Mouse (Mus musculus) hindbrain, embryonic 13.5 days (tissue): Measurements from ENCODE around the gene Vmn2r84. TPM values are rescaled to one million over a fixed set of nuclear protein-coding genes. Genes with fewer than 3 reads are reported as not detected.
"Not testable (repeated sequence)": the region's sequence is repeated elsewhere in the genome, so short reads cannot be mapped to it uniquely, and the experiment has no call there.

Source experiments
- ATAC-seq: fragments of 200-750 bp; cut with Nextera tagmentation; 2 replicates; pipeline ENCODE4 v1.8.0; 2017; ENCODE audit warnings: moderate TSS enrichment; ENCODE audit not compliant: low FRiP score
- H3K27ac ChIP-seq: fragments of 300-500 bp; sonication (generic); 2 replicates; pipeline ENCODE4 v1.5.1; 2015; ENCODE audit warnings: inconsistent platforms, mild to moderate bottlenecking, moderate library complexity
- H3K27me3 ChIP-seq: fragments of 300-500 bp; sonication (generic); 2 replicates; pipeline ENCODE4 v1.6.1; 2015; ENCODE audit warnings: mild to moderate bottlenecking, inconsistent platforms
- H3K36me3 ChIP-seq: fragments of 300-500 bp; sonication (generic); 2 replicates; pipeline ENCODE4 v1.6.1; 2015; ENCODE audit warnings: mild to moderate bottlenecking, inconsistent platforms
- H3K4me1 ChIP-seq: fragments of 300-500 bp; sonication (generic); replicated peaks from 2 replicates; pipeline ENCODE4 v1.6.1; 2015; ENCODE audit warnings: inconsistent platforms
- H3K4me2 ChIP-seq: fragments of 300-500 bp; sonication (generic); 2 replicates; pipeline ENCODE4 v1.6.1; 2015; ENCODE audit warnings: inconsistent platforms, mild to moderate bottlenecking, moderate library complexity
- H3K4me3 ChIP-seq: fragments of 300-500 bp; sonication (generic); 2 replicates; pipeline ENCODE4 v1.5.1; 2015; ENCODE audit warnings: mild to moderate bottlenecking, inconsistent platforms
- H3K9ac ChIP-seq: fragments of 300-500 bp; sonication (generic); 2 replicates; pipeline ENCODE4 v1.6.1; 2015; ENCODE audit warnings: mild to moderate bottlenecking, inconsistent platforms
- H3K9me3 ChIP-seq: fragments of 300-500 bp; sonication (generic); 2 replicates; pipeline ENCODE4 v1.6.1; 2016; ENCODE audit warnings: inconsistent platforms
- WGBS: fragments of 180-500 bp; shearing (Covaris S2); methylation state at CpG from one replicate; pipeline ENCODE4 v1.1.7; 2015; 5-methylcytosine and 5-hydroxymethylcytosine counted together
- polyA plus RNA-seq: library from polyadenylated mRNA; unstranded; fragments of >200 nt; fragmentation: Nextera tagmentation; extraction: Ambion mirVana; gene quantifications from 2 replicates; pipeline ENCODE4 v1.2.1, GENCODE M21; 2015

The Vmn2r84 gene
- polyA plus RNA-seq, 1 experiment from 2014 or later, result not detected

DNA sequence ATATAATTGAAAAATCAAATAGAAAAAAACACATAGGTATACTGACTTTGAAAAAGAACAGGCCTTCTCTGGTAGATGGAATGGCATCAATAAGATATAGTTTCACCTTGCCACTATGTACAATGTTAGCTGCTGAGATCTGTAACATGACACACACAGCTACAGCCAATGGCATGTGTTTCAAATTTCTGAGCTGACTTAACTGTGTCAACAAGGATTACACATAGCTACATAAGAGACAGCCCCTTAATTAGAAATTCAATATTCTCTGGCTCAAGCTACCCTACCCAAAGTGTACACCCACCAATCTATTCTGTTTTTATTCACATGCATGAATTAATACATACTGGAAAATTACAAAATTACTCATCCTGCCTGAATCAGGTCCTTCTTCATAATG is 25.7 kb downstream of the Vmn2r84 start:
- ATAC-seq, result no peak
- no peak overlapping the region for H3K4me3 ChIP-seq
- no peaks in the 10 kb centered on the region for H3K27me3 ChIP-seq

DNA sequence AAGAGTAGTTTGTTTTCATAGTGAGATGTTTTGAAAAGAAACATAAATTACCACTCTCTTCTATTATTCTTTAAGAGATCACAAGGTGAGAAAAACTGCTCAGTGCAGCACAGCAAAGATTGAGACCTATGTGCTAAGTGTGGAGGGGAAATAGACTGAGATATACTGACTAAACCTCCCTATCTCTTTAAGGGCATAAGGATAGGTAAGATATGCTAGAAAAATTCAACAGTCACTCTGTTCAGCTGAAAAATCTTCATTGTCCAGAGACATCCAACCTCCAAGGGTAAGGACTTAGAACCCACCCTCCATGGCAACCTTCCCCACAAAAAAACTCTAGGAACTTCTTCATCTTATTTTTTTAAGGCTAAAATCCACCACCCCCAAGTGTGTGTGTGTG is 29.4 kb downstream of the Vmn2r84 start:
- Histone ChIP-seq H3K4me3 (no peak overlapping the region), H3K9ac (no peak overlapping the region), H3K4me1 (no peaks in the 10 kb centered on the region), H3K27me3 (no peaks in the 10 kb centered on the region), H3K9me3 (no peaks in the 10 kb centered on the region), H3K27ac (no peak overlapping the region), H3K4me2 (no peak overlapping the region), H3K36me3 (no peaks in the 10 kb centered on the region)
- ATAC-seq, result no peak

More for the DNA sequence above, 25.7 kb downstream of the Vmn2r84 start:
- Histone ChIP-seq H3K36me3 (no peaks in the 10 kb centered on the region), H3K4me1 (no peaks in the 10 kb centered on the region), H3K4me2 (no peak overlapping the region), H3K27ac (no peak overlapping the region), H3K9me3 (no peaks in the 10 kb centered on the region), H3K9ac (no peak overlapping the region)

DNA sequence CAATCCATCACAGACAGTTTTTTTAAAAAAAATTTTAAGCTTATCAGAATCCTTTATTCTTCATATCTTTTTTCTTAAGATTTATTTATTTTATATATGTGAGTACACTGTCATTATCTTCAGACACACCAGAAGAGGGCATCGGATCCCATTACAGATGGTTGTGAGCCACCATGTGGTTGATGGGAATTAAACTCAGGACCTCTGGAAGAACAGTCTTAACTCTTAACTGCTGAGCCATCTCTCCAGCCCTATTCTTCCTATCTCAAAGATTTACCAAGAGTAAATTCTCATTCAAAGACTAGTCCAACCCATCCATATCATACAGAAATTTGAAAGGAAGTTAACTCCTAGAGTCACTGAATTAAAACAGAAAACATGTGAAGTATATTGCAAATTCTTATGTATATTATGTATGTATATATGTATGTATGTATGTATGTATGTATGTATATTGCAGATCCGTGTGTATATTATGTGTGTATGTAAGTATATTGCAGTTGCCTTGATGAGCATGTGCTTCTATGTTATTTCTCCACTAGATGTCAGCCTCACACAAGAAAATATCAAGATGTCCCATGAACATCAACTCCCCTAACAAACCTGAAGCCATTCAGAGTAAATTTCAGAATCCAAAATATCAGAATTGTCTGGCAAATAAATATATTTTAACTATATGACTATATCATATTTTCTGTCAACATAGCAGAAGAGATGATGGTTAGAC is 30.5 kb downstream of the Vmn2r84 start:
- Histone ChIP-seq H3K9me3 (no peaks in the 10 kb centered on the region), H3K36me3 (no peaks in the 10 kb centered on the region), H3K27me3 (no peaks in the 10 kb centered on the region), H3K4me3 (no peak overlapping the region), H3K4me1 (no peaks in the 10 kb centered on the region), H3K9ac (no peak overlapping the region), H3K27ac (no peak overlapping the region), H3K4me2 (no peak overlapping the region)
- 56% methylated on average over 2 of the region's 2 CpGs for WGBS
- peak; percentile 74 for ATAC-seq

DNA sequence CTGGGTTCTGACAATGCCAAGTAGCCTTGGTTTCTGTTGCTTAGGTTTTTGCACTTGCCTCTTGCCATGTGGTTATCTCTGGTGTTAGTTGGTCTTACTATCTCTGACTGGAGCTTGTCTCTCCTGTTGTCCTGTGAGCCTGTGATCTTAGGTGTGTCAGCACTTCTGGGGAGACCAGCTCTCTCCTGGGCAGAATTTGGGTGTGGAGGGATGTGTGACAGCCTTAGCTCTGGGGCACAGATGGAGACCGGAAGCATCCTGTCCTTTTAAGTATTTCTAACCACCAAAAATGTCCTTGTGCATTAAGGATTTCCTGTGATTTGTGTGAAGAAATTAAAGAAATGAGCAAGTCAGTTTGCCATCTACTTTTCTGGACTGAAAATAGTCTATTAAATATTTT is 50.1 kb downstream of the Vmn2r84 start:
- no peak overlapping the region for H3K9ac ChIP-seq
- H3K9me3 ChIP-seq, result no peaks in the 10 kb centered on the region
- H3K27me3 ChIP-seq, result no peaks in the 10 kb centered on the region
- H3K4me3 ChIP-seq, result no peak overlapping the region
- no peak for ATAC-seq
- no peaks in the 10 kb centered on the region for H3K36me3 ChIP-seq
- no peak overlapping the region for H3K4me2 ChIP-seq
- WGBS, result 96% methylated on average over 1 of the region's 1 CpGs
- H3K27ac ChIP-seq, result no peak overlapping the region
- H3K4me1 ChIP-seq, result no peaks in the 10 kb centered on the region

DNA sequence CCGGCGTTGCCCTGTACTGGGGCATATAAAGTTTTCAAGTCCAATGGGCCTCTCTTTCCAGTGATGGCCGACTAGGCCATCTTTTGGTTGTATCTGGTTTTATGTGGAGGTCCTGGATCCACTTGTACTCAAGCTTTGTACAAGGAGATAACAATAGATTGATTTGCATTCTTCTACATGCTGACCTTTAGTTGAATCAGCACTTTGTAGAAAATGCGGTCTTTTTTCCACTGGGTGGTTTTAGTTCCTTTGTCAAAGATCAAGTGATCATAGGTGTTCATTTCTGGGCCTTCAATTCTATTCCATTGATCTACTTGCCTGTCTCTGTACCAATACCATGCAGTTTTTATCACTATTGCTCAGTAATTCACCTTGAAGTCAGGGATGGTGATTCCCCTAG is 54.1 kb downstream of the Vmn2r84 start:
- H3K27ac ChIP-seq, H3K27me3 ChIP-seq, H3K4me2 ChIP-seq, H3K4me3 ChIP-seq, H3K36me3 ChIP-seq, H3K9me3 ChIP-seq, H3K9ac ChIP-seq, H3K4me1 ChIP-seq, ATAC-seq: not testable (repeated sequence)
- 86% methylated on average over 4 of the region's 4 CpGs for WGBS

DNA sequence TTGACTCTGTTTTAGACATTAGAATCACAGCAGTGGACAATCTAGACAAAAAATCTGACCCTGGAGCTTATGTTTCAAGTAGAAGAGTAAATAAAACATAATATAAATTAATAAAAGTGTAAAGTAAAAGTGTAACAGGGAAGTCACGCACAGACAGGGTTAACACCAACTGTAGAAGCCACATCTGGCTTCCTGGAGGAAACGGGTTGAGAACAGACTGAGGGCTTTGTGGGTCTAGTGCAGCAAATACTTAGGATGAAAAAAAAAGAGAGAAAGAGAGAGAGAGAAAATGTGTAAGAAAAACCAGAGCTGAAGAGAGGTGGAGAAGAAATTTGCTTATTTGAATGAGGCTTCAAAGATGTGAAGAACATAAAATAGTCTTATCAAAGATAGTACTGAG is 56.6 kb downstream of the Vmn2r84 start:
- Histone ChIP-seq H3K27me3 (no peaks in the 10 kb centered on the region), H3K9ac (no peak overlapping the region), H3K4me3 (no peak overlapping the region), H3K4me1 (no peaks in the 10 kb centered on the region), H3K36me3 (no peaks in the 10 kb centered on the region), H3K27ac (no peak overlapping the region), H3K4me2 (no peak overlapping the region), H3K9me3 (no peaks in the 10 kb centered on the region)
- ATAC-seq, result no peak
- WGBS, result 80% methylated on average over 2 of the region's 2 CpGs

DNA sequence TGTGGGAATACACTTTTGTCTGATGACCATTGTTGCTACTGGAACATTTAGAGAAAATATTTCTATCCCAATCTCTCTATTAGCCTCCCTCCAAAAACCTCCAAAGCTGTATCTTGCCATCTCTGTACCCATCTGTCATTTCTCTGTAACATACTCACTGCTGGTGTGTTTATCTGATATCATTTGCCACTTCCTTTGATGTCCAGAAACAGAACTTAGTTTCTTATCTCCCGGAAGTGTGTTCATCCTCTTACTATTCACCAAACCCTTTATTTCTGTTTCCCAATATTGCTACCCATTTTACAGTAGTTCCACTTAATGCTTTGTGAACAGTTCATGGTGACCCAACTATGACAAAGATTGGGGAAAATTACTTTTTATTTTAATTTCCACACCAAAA is 57.7 kb downstream of the Vmn2r84 start:
- Histone ChIP-seq H3K27ac (no peak overlapping the region), H3K9me3 (no peaks in the 10 kb centered on the region), H3K4me3 (no peak overlapping the region), H3K36me3 (no peaks in the 10 kb centered on the region), H3K27me3 (no peaks in the 10 kb centered on the region), H3K9ac (no peak overlapping the region), H3K4me1 (no peaks in the 10 kb centered on the region), H3K4me2 (no peak overlapping the region)
- ATAC-seq, result no peak
- WGBS, result 91% methylated on average over 1 of the region's 1 CpGs

DNA sequence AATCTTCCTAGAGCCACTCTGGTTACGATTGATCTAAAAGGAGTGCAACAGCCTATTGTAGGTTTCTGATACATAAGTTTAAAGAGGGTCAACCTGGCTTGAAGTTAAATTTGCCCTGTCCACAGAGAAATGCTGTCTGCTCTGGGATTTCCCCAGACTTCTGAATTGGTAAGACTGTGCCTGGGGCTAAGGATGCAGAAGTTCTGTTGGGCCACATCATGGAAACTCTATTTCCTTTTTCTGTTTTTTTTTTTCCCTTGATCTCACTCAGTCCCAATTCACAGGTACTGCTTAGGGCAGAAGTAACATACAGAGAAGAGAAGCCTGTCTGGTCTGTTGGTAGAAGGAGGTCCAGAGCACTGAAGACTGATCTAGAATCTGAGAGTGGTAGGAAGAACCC is 63.4 kb downstream of the Vmn2r84 start:
- H3K4me1 ChIP-seq, result no peaks in the 10 kb centered on the region
- no peaks in the 10 kb centered on the region for H3K27me3 ChIP-seq
- no peak overlapping the region for H3K4me3 ChIP-seq
- H3K36me3 ChIP-seq, result no peaks in the 10 kb centered on the region
- ATAC-seq, result no peak
- WGBS, result 86% methylated on average over 1 of the region's 1 CpGs
- H3K4me2 ChIP-seq, result no peak overlapping the region
- no peaks in the 10 kb centered on the region for H3K9me3 ChIP-seq
- no peak overlapping the region for H3K27ac ChIP-seq
- H3K9ac ChIP-seq, result no peak overlapping the region

Other genes starting within 250 kb of the Vmn2r84 start
- not detected in 2 replicates for gene Olfr825, start 227.6 kb downstream of the Vmn2r84 start, polyA plus RNA-seq
- not detected in 2 replicates for gene Olfr826, start 210.1 kb downstream of the Vmn2r84 start, polyA plus RNA-seq
- gene Olfr827, start 179.9 kb downstream of the Vmn2r84 start, polyA plus RNA-seq, result not detected in 2 replicates
- gene Neurod4, start 114.1 kb downstream of the Vmn2r84 start, polyA plus RNA-seq, result 2.7 and 6.7 TPM in 2 replicates
- gene Tespa1, start 71.5 kb downstream of the Vmn2r84 start, polyA plus RNA-seq, result not detected in 2 replicates
- not detected in 2 replicates for gene Vmn2r85, start 35.4 kb upstream of the Vmn2r84 start, polyA plus RNA-seq
- 0.03 TPM in 1 of 2 replicates, not detected in the other for gene Vmn2r86, start 61.7 kb upstream of the Vmn2r84 start, polyA plus RNA-seq
- gene Vmn2r87, start 103.1 kb upstream of the Vmn2r84 start, polyA plus RNA-seq, result 0.12 TPM in 1 of 2 replicates, not detected in the other